Mouse (Mus musculus) heart, embryonic 10.5 days (tissue): ENCODE data around the gene Lrrc8d. TPM values are rescaled to one million over a fixed set of nuclear protein-coding genes. Genes with fewer than 3 reads are reported as not detected.
"Not testable (repeated sequence)": the region's sequence is repeated elsewhere in the genome, so short reads cannot be mapped to it uniquely, and the experiment has no call there.

Experiments used
- DNase-seq: peaks from one replicate; pipeline ENCODE4 v3.0.0-alpha.2; 2017; ENCODE audit warnings: low spot score
- H3K27ac ChIP-seq: fragments of 300-500 bp; sonication (generic); 2 replicates; pipeline ENCODE4 v1.5.1; 2016; ENCODE audit warnings: mild to moderate bottlenecking
- H3K27me3 ChIP-seq: fragments of 300-500 bp; sonication (generic); 2 replicates; pipeline ENCODE4 v1.6.1; 2016; ENCODE audit warnings: mild to moderate bottlenecking; ENCODE audit not compliant: poor library complexity, insufficient read depth, severe bottlenecking
- H3K36me3 ChIP-seq: fragments of 300-500 bp; sonication (generic); 2 replicates; pipeline ENCODE4 v1.6.1; 2016; ENCODE audit warnings: mild to moderate bottlenecking, moderate library complexity
- H3K4me1 ChIP-seq: fragments of 300-500 bp; sonication (generic); 2 replicates; pipeline ENCODE4 v1.6.1; 2016; ENCODE audit warnings: mild to moderate bottlenecking
- H3K4me3 ChIP-seq: fragments of 300-500 bp; sonication (generic); 2 replicates; pipeline ENCODE4 v1.5.1; 2016; ENCODE audit warnings: mild to moderate bottlenecking, moderate library complexity
- H3K9me3 ChIP-seq: fragments of 300-500 bp; sonication (generic); 2 replicates; pipeline ENCODE4 v1.6.1; 2016; ENCODE audit warnings: mild to moderate bottlenecking, moderate library complexity
- WGBS: fragments of 180-500 bp; shearing (Covaris S2); methylation state at CpG from one replicate; pipeline ENCODE4 v1.1.7; 2016; 5-methylcytosine and 5-hydroxymethylcytosine counted together
- polyA plus RNA-seq: library from polyadenylated mRNA; unstranded; fragments of >200 nt; fragmentation: Nextera tagmentation; extraction: Ambion mirVana; gene quantifications from 2 replicates; pipeline ENCODE4 v1.2.1, GENCODE M21; 2016

Lrrc8d gene
- polyA plus RNA-seq, 1 experiment from 2014 or later = 10.8 TPM

- 85% methylated on average over 4 of the region's 4 CpGs for WGBS
- no peaks in the 10 kb centered on the region for H3K36me3 ChIP-seq
- no peaks in the 10 kb centered on the region for H3K9me3 ChIP-seq
- no peak for DNase-seq
- peaks cover 26% of the 10 kb centered on the region; the same call in 1 of the 2 replicates for H3K4me1 ChIP-seq
- no peak overlapping the region for H3K27ac ChIP-seq
- H3K27me3 ChIP-seq = no peaks in the 10 kb centered on the region
- no peak overlapping the region for H3K4me3 ChIP-seq
Measured at GRCm38 (mm10) chr5:105675511-105675910, 24.3 kb upstream of the Lrrc8d start.

GRCm38 (mm10) chr5:105677071-105677470 lies 22.7 kb upstream of the Lrrc8d start:
- Histone ChIP-seq H3K4me1 (peaks cover 26% of the 10 kb centered on the region; the same call in 1 of the 2 replicates), H3K27ac (peak overlapping the region; percentile 31; the same call in 1 of the 2 replicates), H3K9me3 (no peaks in the 10 kb centered on the region), H3K36me3 (no peaks in the 10 kb centered on the region), H3K27me3 (no peaks in the 10 kb centered on the region), H3K4me3 (no peak overlapping the region)
- DNase-seq = no peak
- 84% methylated on average over 2 of the region's 2 CpGs for WGBS

- Histone ChIP-seq H3K36me3 (no peaks in the 10 kb centered on the region), H3K4me3 (no peak overlapping the region), H3K4me1 (peaks cover 20% of the 10 kb centered on the region; the same call in 1 of the 2 replicates), H3K27ac (no peak overlapping the region), H3K27me3 (no peaks in the 10 kb centered on the region), H3K9me3 (no peaks in the 10 kb centered on the region)
- WGBS = 79% methylated on average over 8 of the region's 8 CpGs
- DNase-seq = no peak
Measured at GRCm38 (mm10) chr5:105678243-105678642, 21.5 kb upstream of the Lrrc8d start.

- H3K27ac ChIP-seq = no peak overlapping the region
- DNase-seq = no peak
- no peaks in the 10 kb centered on the region for H3K27me3 ChIP-seq
- H3K36me3 ChIP-seq = no peaks in the 10 kb centered on the region
- H3K4me1 ChIP-seq = peaks cover 24% of the 10 kb centered on the region
- WGBS = 38% methylated on average over 4 of the region's 4 CpGs
- H3K9me3 ChIP-seq = no peaks in the 10 kb centered on the region
- H3K4me3 ChIP-seq = no peak overlapping the region
Measured at GRCm38 (mm10) chr5:105679261-105679660, 20.5 kb upstream of the Lrrc8d start.

DNA sequence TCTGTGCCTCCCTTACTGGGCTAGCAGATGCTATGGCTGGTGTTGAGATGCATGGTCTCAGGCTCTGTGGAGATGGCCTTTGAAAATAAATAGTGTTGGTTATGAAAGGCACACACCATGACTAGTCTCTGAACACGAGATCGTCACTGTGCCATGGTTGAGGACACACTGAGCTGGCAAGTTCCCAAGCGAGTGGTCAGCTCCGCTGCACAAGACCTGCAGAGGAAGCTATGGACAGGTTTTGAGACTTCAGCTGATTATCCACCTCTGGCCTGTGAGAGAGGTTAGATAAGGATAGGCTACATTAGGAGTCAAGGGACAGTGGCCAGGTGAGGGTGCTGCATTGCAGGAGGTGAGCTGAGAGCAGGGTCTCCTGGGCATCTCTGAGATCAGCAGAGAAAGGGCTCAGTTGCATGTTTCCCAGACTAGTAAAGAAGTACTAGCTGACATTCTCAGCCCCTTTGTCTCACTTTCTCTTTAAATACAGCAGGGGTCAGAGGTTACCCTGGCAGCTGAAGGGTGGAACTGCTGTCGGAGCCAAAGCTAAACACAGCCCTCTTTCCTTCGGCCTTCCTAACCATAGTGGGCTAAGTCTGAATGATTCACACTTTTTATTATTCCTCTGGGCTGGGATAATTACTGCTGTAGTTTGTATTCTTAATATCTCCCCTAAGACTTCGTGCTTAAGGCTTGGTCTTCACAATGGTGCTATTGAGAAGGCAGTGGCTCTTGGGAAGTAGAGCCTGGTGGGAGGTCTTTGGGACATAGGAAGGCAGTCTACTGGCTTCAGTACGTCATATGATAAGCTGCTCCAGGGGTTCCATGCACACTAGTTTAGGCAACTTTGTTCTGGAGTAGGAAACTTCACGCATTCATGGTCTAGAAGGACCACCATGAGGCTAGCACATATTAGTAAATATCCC lies 19.6 kb upstream of the Lrrc8d start:
- no peaks in the 10 kb centered on the region for H3K9me3 ChIP-seq
- H3K27me3 ChIP-seq = no peaks in the 10 kb centered on the region
- H3K4me3 ChIP-seq = no peak overlapping the region
- WGBS = 72% methylated on average over 9 of the region's 9 CpGs
- H3K27ac ChIP-seq = peak overlapping the region; percentile 38; the same call in 1 of the 2 replicates
- DNase-seq = no peak
- H3K36me3 ChIP-seq = no peaks in the 10 kb centered on the region
- H3K4me1 ChIP-seq = peaks cover 24% of the 10 kb centered on the region

GRCm38 (mm10) chr5:105682143-105682611 lies 17.6 kb upstream of the Lrrc8d start:
- no peak overlapping the region for H3K4me3 ChIP-seq
- no peaks in the 10 kb centered on the region for H3K9me3 ChIP-seq
- peaks cover 6% of the 10 kb centered on the region; the same call in 1 of the 2 replicates for H3K27me3 ChIP-seq
- 72% methylated on average over 9 of the region's 9 CpGs for WGBS
- no peak for DNase-seq
- no peaks in the 10 kb centered on the region for H3K36me3 ChIP-seq
- H3K4me1 ChIP-seq = peaks cover 18% of the 10 kb centered on the region
- no peak overlapping the region for H3K27ac ChIP-seq

GRCm38 (mm10) chr5:105683912-105684350 lies 15.8 kb upstream of the Lrrc8d start:
- H3K36me3 ChIP-seq = no peaks in the 10 kb centered on the region
- H3K9me3 ChIP-seq = no peaks in the 10 kb centered on the region
- H3K4me3 ChIP-seq = no peak overlapping the region
- peaks cover 11% of the 10 kb centered on the region; the same call in 1 of the 2 replicates for H3K27me3 ChIP-seq
- peaks cover 15% of the 10 kb centered on the region for H3K4me1 ChIP-seq
- no peak overlapping the region for H3K27ac ChIP-seq
- whole genome bisulfite sequencing = 38% methylated on average over 4 of the region's 4 CpGs
- DNase-seq = no peak

GRCm38 (mm10) chr5:105684861-105685600 lies 14.7 kb upstream of the Lrrc8d start:
- Histone ChIP-seq H3K27ac (no peak overlapping the region), H3K9me3 (no peaks in the 10 kb centered on the region), H3K4me1 (peaks cover 17% of the 10 kb centered on the region), H3K36me3 (no peaks in the 10 kb centered on the region), H3K27me3 (peaks cover 19% of the 10 kb centered on the region; the same call in 1 of the 2 replicates), H3K4me3 (no peak overlapping the region)
- WGBS = 30% methylated on average over 14 of the region's 14 CpGs
- DNase-seq = no peak

- WGBS = 60% methylated on average over 7 of the region's 7 CpGs
- H3K27ac ChIP-seq, DNase-seq, H3K4me3 ChIP-seq, H3K36me3 ChIP-seq, H3K9me3 ChIP-seq: not testable (repeated sequence)
- peaks cover 19% of the 10 kb centered on the region; the same call in 1 of the 2 replicates for H3K27me3 ChIP-seq
- H3K4me1 ChIP-seq = peaks cover 20% of the 10 kb centered on the region
Measured at GRCm38 (mm10) chr5:105685780-105686305, 13.9 kb upstream of the Lrrc8d start.

GRCm38 (mm10) chr5:105686331-105686995 lies 13.3 kb upstream of the Lrrc8d start:
- H3K27me3 ChIP-seq = peaks cover 19% of the 10 kb centered on the region; the same call in 1 of the 2 replicates
- no peaks in the 10 kb centered on the region for H3K9me3 ChIP-seq
- H3K36me3 ChIP-seq = no peaks in the 10 kb centered on the region
- H3K4me1 ChIP-seq = peaks cover 21% of the 10 kb centered on the region
- WGBS = 54% methylated on average over 12 of the region's 12 CpGs
- no peak for DNase-seq
- H3K27ac ChIP-seq = no peak overlapping the region
- no peak overlapping the region for H3K4me3 ChIP-seq

DNA sequence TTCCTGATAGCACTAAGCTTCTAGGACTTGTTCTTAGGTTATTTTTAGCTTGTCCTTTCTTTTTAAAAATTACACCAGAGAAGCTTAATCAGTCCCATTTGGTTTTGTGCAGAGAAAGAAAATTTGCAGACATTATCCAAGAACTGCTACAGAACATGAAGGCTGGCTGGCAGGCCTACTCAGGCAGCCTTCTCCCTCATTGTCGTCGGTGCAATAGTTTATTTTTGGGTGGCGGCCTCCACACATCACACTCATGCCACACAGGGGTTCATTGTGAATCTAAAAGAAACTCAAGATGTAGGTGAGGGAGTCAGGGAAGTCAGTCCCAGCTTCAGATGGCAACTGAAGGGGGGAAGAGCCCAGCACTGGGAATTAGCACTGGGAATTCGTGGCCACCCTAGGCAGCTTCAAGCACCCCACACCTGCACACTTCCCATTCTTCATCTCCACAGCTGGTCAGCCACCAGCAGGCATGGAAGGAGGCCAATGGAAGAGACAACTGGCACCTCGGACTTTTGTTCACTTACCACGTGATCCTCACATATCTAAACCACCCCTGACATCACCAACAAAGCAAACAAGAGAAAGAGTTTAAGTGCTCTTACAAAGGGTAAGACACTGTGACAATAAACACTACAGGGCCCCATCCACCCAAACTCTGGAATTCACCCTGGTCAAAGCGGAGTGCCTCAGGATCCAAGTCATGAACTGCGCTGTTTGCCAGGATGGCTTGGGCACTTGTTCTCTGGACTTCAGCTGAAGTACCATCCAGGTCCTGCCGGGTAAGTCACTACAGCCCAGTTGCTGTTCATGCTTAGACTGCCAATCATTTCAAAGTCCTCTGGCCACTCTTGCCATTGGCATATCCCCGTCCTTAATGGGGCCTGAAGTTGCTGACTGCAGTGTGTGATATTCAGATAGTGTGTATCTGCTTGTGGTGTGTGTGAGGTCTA lies 9.0 kb upstream of the Lrrc8d start:
- DNase-seq = no peak
- WGBS = 63% methylated on average over 10 of the region's 10 CpGs
- H3K9me3 ChIP-seq = no peaks in the 10 kb centered on the region
- no peak overlapping the region for H3K4me3 ChIP-seq
- 0 out of 2 replicates have a peak overlapping the region, but pooled peaks have one; percentile 1 for H3K27ac ChIP-seq
- H3K36me3 ChIP-seq = no peaks in the 10 kb centered on the region
- H3K4me1 ChIP-seq = peaks cover 17% of the 10 kb centered on the region; the same call in 1 of the 2 replicates
- peaks cover 34% of the 10 kb centered on the region; the same call in 1 of the 2 replicates for H3K27me3 ChIP-seq
